Mouse (Mus musculus) neural tube, embryonic 12.5 days (tissue): ENCODE data around the gene Aadacl4. TPM values are rescaled to one million over a fixed set of nuclear protein-coding genes. Genes with fewer than 3 reads are reported as not detected.
"Not testable (repeated sequence)": the region's sequence is repeated elsewhere in the genome, so short reads cannot be mapped to it uniquely, and the experiment has no call there.

Experiments
- ATAC-seq: fragments of 200-750 bp; cut with Nextera tagmentation; 2 replicates; pipeline ENCODE4 v1.8.0; 2017; ENCODE audit warnings: low read depth, mild to moderate bottlenecking, moderate TSS enrichment, moderate library complexity; ENCODE audit not compliant: low FRiP score
- H3K27ac ChIP-seq: fragments of 300-500 bp; sonication (generic); 2 replicates; pipeline ENCODE4 v1.5.1; 2016
- H3K27me3 ChIP-seq: fragments of 300-500 bp; sonication (generic); replicated peaks from 2 replicates; pipeline ENCODE4 v1.6.1; 2016; ENCODE audit warnings: mild to moderate bottlenecking
- H3K36me3 ChIP-seq: fragments of 300-500 bp; sonication (generic); 2 replicates; pipeline ENCODE4 v1.6.1; 2016; ENCODE audit warnings: mild to moderate bottlenecking
- H3K4me1 ChIP-seq: fragments of 300-500 bp; sonication (generic); 2 replicates; pipeline ENCODE4 v1.6.1; 2016
- H3K4me2 ChIP-seq: fragments of 300-500 bp; sonication (generic); replicated peaks from 2 replicates; pipeline ENCODE4 v1.6.1; 2016; ENCODE audit warnings: mild to moderate bottlenecking
- H3K4me3 ChIP-seq: fragments of 300-500 bp; sonication (generic); 2 replicates; pipeline ENCODE4 v1.5.1; 2016
- H3K9ac ChIP-seq: fragments of 300-500 bp; sonication (generic); 2 replicates; pipeline ENCODE4 v1.6.1; 2016; ENCODE audit warnings: mild to moderate bottlenecking
- H3K9me3 ChIP-seq: fragments of 300-500 bp; sonication (generic); 2 replicates; pipeline ENCODE4 v1.6.1; 2016; ENCODE audit warnings: mild to moderate bottlenecking
- WGBS: fragments of 180-500 bp; shearing (Covaris S2); methylation state at CpG from one replicate; pipeline ENCODE4 v1.1.7; 2016; 5-methylcytosine and 5-hydroxymethylcytosine counted together
- polyA plus RNA-seq: library from polyadenylated mRNA; unstranded; fragments of >200 nt; fragmentation: Nextera tagmentation; extraction: Ambion mirVana; gene quantifications from 2 replicates; pipeline ENCODE4 v1.2.1, GENCODE M21; 2016

Aadacl4 gene
- polyA plus RNA-seq: not detected in 2 replicates

- no peaks in the 10 kb centered on the region for H3K4me1 ChIP-seq
- no peaks in the 10 kb centered on the region for H3K27me3 ChIP-seq
- H3K4me2 ChIP-seq: no peak within 1 kb of the TSS
- H3K27ac ChIP-seq: no peak within 1 kb of the TSS
- no peak within 1 kb of the TSS for H3K4me3 ChIP-seq
- no peak within 1 kb of the TSS for H3K9ac ChIP-seq
- peaks cover 37% of the 10 kb centered on the region for H3K9me3 ChIP-seq
- no peak for ATAC-seq
- H3K36me3 ChIP-seq: no peaks in the 10 kb centered on the region
- 59% methylated on average over 1 of the region's 1 CpGs for WGBS
These were observed at the start of gene Aadacl4 for GRCm38 (mm10) chr4:144613407-144613806. Gene Aadacl4, plus strand, starts transcription at chr4:144613707.

DNA sequence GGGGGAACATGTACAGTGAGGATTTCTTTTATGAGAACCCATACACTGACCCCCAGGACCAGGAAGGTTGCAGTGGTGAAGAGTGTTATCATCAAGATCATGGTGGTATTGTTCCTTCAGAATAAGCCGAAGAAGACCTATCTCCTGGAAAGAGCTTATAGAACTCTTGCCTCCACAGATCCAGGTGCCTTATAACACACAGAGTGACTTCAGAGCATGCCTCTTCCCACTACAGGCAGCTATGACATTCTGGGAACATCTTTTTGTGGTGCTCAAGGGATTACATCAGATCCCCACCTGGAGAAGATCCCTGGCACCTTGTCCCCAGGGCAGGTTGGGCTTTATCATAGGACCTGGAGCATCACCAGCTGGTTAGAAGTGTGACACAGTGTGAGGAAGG is 48.5 kb upstream of the Aadacl4 start, which contains the start of gene Gm13124:
Gm13124 (minus strand) TSS at position 101 of the 400 bp plus-strand sequence.
- 90% methylated on average over 1 of the region's 1 CpGs for WGBS
- peaks cover 21% of the 10 kb centered on the region; the same call in 1 of the 2 replicates for H3K9me3 ChIP-seq
- no peak for ATAC-seq

GRCm38 (mm10) chr4:144567752-144568151 is 45.8 kb upstream of the Aadacl4 start:
- Histone ChIP-seq H3K4me1 (no peaks in the 10 kb centered on the region), H3K27me3 (no peaks in the 10 kb centered on the region), H3K9ac (no peak overlapping the region), H3K27ac (no peak overlapping the region), H3K4me2 (no peak overlapping the region), H3K36me3 (no peaks in the 10 kb centered on the region), H3K9me3 (0 out of 2 replicates have a peak, but pooled peaks cover 11% of the 10 kb centered on the region), H3K4me3 (no peak overlapping the region)
- no peak for ATAC-seq

More for the DNA sequence above, 48.5 kb upstream of the Aadacl4 start, which contains the start of gene Gm13124:
- no peak within 1 kb of the TSS for H3K9ac ChIP-seq
- no peak within 1 kb of the TSS for H3K27ac ChIP-seq
- H3K4me3 ChIP-seq: no peak within 1 kb of the TSS
- H3K4me2 ChIP-seq: no peak within 1 kb of the TSS
- no peaks in the 10 kb centered on the region for H3K27me3 ChIP-seq
- H3K4me1 ChIP-seq: no peaks in the 10 kb centered on the region
- no peaks in the 10 kb centered on the region for H3K36me3 ChIP-seq

DNA sequence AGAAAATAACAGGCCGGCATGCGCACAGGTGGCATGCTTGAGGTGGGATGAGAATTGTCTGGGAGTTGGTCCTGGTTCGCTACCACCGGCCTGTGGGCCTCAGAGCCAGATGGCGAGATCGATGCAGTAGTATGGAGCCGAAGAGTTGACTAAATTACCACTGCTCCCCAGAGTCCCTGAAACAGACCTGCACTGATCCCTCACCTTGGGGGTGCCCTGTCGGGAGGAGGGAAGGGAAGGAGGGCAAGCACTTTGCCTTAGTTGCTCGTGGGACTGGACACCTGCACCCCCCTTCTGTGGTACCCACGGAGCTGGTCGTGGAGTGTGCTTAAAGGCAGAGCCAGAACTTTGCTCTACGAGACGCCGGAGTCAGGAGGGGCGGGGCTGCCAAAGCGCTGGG is 27.3 kb upstream of the Aadacl4 start:
- WGBS: 87% methylated on average over 13 of the region's 16 CpGs
- peaks cover 28% of the 10 kb centered on the region; the same call in 1 of the 2 replicates for H3K9me3 ChIP-seq
- H3K27ac ChIP-seq, H3K27me3 ChIP-seq, H3K4me2 ChIP-seq, H3K4me3 ChIP-seq, ATAC-seq, H3K9ac ChIP-seq, H3K36me3 ChIP-seq, H3K4me1 ChIP-seq: not testable (repeated sequence)

DNA sequence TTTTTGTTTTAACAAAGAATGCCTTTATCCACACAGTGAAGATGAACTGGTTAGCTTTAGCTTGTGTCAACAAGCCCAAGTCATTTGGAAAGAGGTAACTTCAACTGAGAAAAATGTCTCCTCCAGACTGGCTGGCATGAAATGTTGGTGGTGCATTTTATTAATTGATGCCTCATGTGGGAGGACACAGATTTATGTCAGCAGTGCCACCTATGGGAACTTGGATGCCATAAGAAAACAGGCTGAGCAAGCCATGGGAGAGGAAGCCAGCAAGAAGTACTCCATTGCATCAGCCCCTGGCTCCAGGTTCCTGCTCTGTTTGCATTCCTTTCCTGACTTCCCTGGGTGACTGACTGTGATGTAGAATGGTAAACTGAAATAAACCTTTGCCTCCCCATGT is 20.7 kb upstream of the Aadacl4 start:
- Histone ChIP-seq H3K4me1 (no peaks in the 10 kb centered on the region), H3K4me3 (no peak overlapping the region)

GRCm38 (mm10) chr4:144614586-144614985 is 1.1 kb downstream of the Aadacl4 start:
- H3K4me3 ChIP-seq: no peak overlapping the region
- peaks cover 37% of the 10 kb centered on the region for H3K9me3 ChIP-seq
- H3K4me1 ChIP-seq: no peaks in the 10 kb centered on the region
- H3K36me3 ChIP-seq: no peaks in the 10 kb centered on the region
- no peak overlapping the region for H3K4me2 ChIP-seq
- H3K27ac ChIP-seq: no peak overlapping the region
- H3K27me3 ChIP-seq: no peaks in the 10 kb centered on the region
- 76% methylated on average over 1 of the region's 1 CpGs for WGBS
- H3K9ac ChIP-seq: no peak overlapping the region
- no peak for ATAC-seq

More for the DNA sequence above, 20.7 kb upstream of the Aadacl4 start:
- H3K4me2 ChIP-seq: no peak overlapping the region
- H3K9me3 ChIP-seq: peaks cover 23% of the 10 kb centered on the region; the same call in 1 of the 2 replicates
- H3K27ac ChIP-seq: no peak overlapping the region
- H3K27me3 ChIP-seq: no peaks in the 10 kb centered on the region
- H3K36me3 ChIP-seq: no peaks in the 10 kb centered on the region
- no peak overlapping the region for H3K9ac ChIP-seq
- no peak for ATAC-seq

DNA sequence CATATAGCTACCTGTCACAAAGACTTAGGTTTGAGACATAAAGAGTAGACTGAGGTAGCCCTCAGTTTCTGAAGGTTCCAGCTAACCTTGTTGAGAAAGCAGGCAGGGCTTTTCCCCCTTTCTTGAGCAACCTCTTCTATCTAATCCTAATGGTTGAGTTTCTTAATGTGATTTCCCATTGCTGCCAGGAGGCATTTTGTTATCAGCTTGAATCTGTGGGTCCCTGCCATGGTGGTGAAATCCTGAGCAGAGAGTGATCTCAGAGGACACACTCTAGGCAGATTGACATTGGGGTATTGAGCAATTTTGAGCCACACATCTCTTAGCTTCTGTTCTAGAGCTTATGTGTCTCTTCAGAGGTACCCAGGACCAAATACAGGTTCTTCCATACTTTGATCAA is 24.8 kb downstream of the Aadacl4 start:
- ATAC-seq: no peak
- Histone ChIP-seq H3K36me3 (no peaks in the 10 kb centered on the region), H3K4me3 (no peak overlapping the region), H3K9ac (no peak overlapping the region), H3K27ac (no peak overlapping the region), H3K4me2 (no peak overlapping the region), H3K4me1 (no peaks in the 10 kb centered on the region), H3K27me3 (no peaks in the 10 kb centered on the region), H3K9me3 (peaks cover 23% of the 10 kb centered on the region)

Other genes with a start within 250 kb of the Aadacl4 start
- not detected in 2 replicates for gene Pramef20, start 235.8 kb upstream of the Aadacl4 start, polyA plus RNA-seq
- 0.08 TPM in 1 of 2 replicates, not detected in the other for gene Pramef12, start 205.2 kb upstream of the Aadacl4 start, polyA plus RNA-seq
- not detected in 2 replicates for gene 1700012P22Rik, start 174.9 kb upstream of the Aadacl4 start, polyA plus RNA-seq
- not detected in 2 replicates for gene Gm9944, start 160.4 kb upstream of the Aadacl4 start, polyA plus RNA-seq
- not detected in 2 replicates for gene Aadacl3, start 150.0 kb upstream of the Aadacl4 start, polyA plus RNA-seq
- gene 9430007A20Rik, start 93.9 kb upstream of the Aadacl4 start, polyA plus RNA-seq: not detected in 2 replicates
- not detected in 2 replicates for gene Gm13124, start 48.6 kb upstream of the Aadacl4 start, polyA plus RNA-seq
- not detected in 2 replicates for gene Gm436, start 72.7 kb downstream of the Aadacl4 start, polyA plus RNA-seq
- not detected in 2 replicates for gene Gm13178, start 107.7 kb downstream of the Aadacl4 start, polyA plus RNA-seq
- gene Gm438, start 172.9 kb downstream of the Aadacl4 start, polyA plus RNA-seq: not detected in 2 replicates